Mouse (Mus musculus): Measurements from ENCODE around the gene Usp31.
A peak's percentile ranks its signal among the peaks of the same experiment; 100 is the strongest.

Usp31 gene

GRCm38 (mm10) chr7:121707073-121707667, at the start of gene Usp31:
TSS of gene Usp31 (minus strand) at chr7:121707253.
- DNase-seq (ENCODE audit: low spot score) = peak; percentile 86

GRCm38 (mm10) chr7:121754748-121755147, 47.7 kb upstream of the Usp31 start:
- no peak for DNase-seq (ENCODE audit: low spot score)

GRCm38 (mm10) chr7:121750244-121750643, 43.2 kb upstream of the Usp31 start:
- no peak for DNase-seq (ENCODE audit: low spot score)

- DNase-seq (ENCODE audit: low spot score) = peak; percentile 24
These were observed 30.7 kb upstream of the Usp31 start for GRCm38 (mm10) chr7:121737511-121738415.

GRCm38 (mm10) chr7:121734171-121734831, 27.2 kb upstream of the Usp31 start, which contains the start of gene Scnn1g:
TSS of gene Scnn1g (plus strand) at chr7:121734479.
- peak; percentile 88 for DNase-seq (ENCODE audit: low spot score)

- peak; percentile 54 for DNase-seq (ENCODE audit: low spot score)
These were observed 23.2 kb upstream of the Usp31 start for GRCm38 (mm10) chr7:121730225-121730624.

- no peak for DNase-seq (ENCODE audit: low spot score)
These were observed 10.0 kb upstream of the Usp31 start for GRCm38 (mm10) chr7:121717031-121717430.

- DNase-seq (ENCODE audit: low spot score) = peak; percentile 24
These were observed 4.1 kb upstream of the Usp31 start for GRCm38 (mm10) chr7:121711171-121711570.

GRCm38 (mm10) chr7:121706411-121707072, 511 bp downstream of the Usp31 start:
- peak; percentile 50 for DNase-seq (ENCODE audit: low spot score)

- no peak for DNase-seq (ENCODE audit: low spot score)
These were observed 2.0 kb downstream of the Usp31 start for GRCm38 (mm10) chr7:121705051-121705450.

GRCm38 (mm10) chr7:121701983-121702382, 5.1 kb downstream of the Usp31 start:
- DNase-seq (ENCODE audit: low spot score) = no peak

GRCm38 (mm10) chr7:121700480-121700879, 6.6 kb downstream of the Usp31 start:
- no peak for DNase-seq (ENCODE audit: low spot score)

GRCm38 (mm10) chr7:121699218-121699617, 7.8 kb downstream of the Usp31 start:
- no peak for DNase-seq (ENCODE audit: low spot score)

GRCm38 (mm10) chr7:121697574-121697973, 9.5 kb downstream of the Usp31 start:
- DNase-seq (ENCODE audit: low spot score) = no peak

GRCm38 (mm10) chr7:121697170-121697569, 9.9 kb downstream of the Usp31 start:
- DNase-seq (ENCODE audit: low spot score) = no peak

- no peak for DNase-seq (ENCODE audit: low spot score)
These were observed 15.2 kb downstream of the Usp31 start for GRCm38 (mm10) chr7:121691803-121692202.

- no peak for DNase-seq (ENCODE audit: low spot score)
These were observed 17.7 kb downstream of the Usp31 start for GRCm38 (mm10) chr7:121689338-121689737.

GRCm38 (mm10) chr7:121685140-121685984, 21.7 kb downstream of the Usp31 start:
- DNase-seq (ENCODE audit: low spot score) = no peak

- no peak for DNase-seq (ENCODE audit: low spot score)
These were observed 25.9 kb downstream of the Usp31 start for GRCm38 (mm10) chr7:121681191-121681590.

GRCm38 (mm10) chr7:121677105-121677753, 29.8 kb downstream of the Usp31 start:
- no peak for DNase-seq (ENCODE audit: low spot score)

- DNase-seq (ENCODE audit: low spot score) = no peak
These were observed 46.3 kb downstream of the Usp31 start for GRCm38 (mm10) chr7:121660705-121661104.
